Mouse (Mus musculus) 416B (cell line): ENCODE measurements around the gene Epb41l5.

Experiments
- DNase-seq: peaks from one replicate; pipeline ENCODE4 v3.0.0; 2011; ENCODE audit warnings: low read depth

Gene Epb41l5

GRCm38 (mm10) chr1:119596954-119597480 is 51.8 kb downstream of the Epb41l5 start:
- no peak for DNase-seq

- DNase-seq = no peak
Observed at GRCm38 (mm10) chr1:119590041-119590440, 58.8 kb downstream of the Epb41l5 start.

GRCm38 (mm10) chr1:119584974-119585373 is 63.8 kb downstream of the Epb41l5 start:
- no peak for DNase-seq

GRCm38 (mm10) chr1:119570134-119570533 is 78.7 kb downstream of the Epb41l5 start:
- DNase-seq = no peak

- no peak for DNase-seq
Observed at GRCm38 (mm10) chr1:119565531-119565930, 83.3 kb downstream of the Epb41l5 start.

- peak; percentile 7 for DNase-seq
Observed at GRCm38 (mm10) chr1:119557641-119558395, 91.0 kb downstream of the Epb41l5 start.

GRCm38 (mm10) chr1:119555651-119556050 is 93.1 kb downstream of the Epb41l5 start:
- DNase-seq = peak; percentile 12

- DNase-seq = no peak
Observed at GRCm38 (mm10) chr1:119551651-119552050, 97.1 kb downstream of the Epb41l5 start.

GRCm38 (mm10) chr1:119550064-119550463 is 98.7 kb downstream of the Epb41l5 start:
- DNase-seq = no peak

GRCm38 (mm10) chr1:119549327-119549689 is 99.5 kb downstream of the Epb41l5 start:
- no peak for DNase-seq

- peak; percentile 82 for DNase-seq
Observed at GRCm38 (mm10) chr1:119548668-119549326, 100.0 kb downstream of the Epb41l5 start.

- DNase-seq = no peak
Observed at GRCm38 (mm10) chr1:119546490-119546889, 102.3 kb downstream of the Epb41l5 start.

- DNase-seq = no peak
Observed at GRCm38 (mm10) chr1:119545671-119546070, 103.1 kb downstream of the Epb41l5 start.

GRCm38 (mm10) chr1:119545164-119545563 is 103.6 kb downstream of the Epb41l5 start:
- DNase-seq = no peak

- no peak for DNase-seq
Observed at GRCm38 (mm10) chr1:119544611-119545155, 104.1 kb downstream of the Epb41l5 start.

- DNase-seq = no peak
Observed at GRCm38 (mm10) chr1:119543316-119543715, 105.5 kb downstream of the Epb41l5 start.

- DNase-seq = no peak
Observed at GRCm38 (mm10) chr1:119541570-119541969, 107.2 kb downstream of the Epb41l5 start.

GRCm38 (mm10) chr1:119540836-119541557 is 107.8 kb downstream of the Epb41l5 start:
- no peak for DNase-seq

- DNase-seq = no peak
Observed at GRCm38 (mm10) chr1:119539252-119539651, 109.5 kb downstream of the Epb41l5 start.

GRCm38 (mm10) chr1:119537651-119538050 is 111.1 kb downstream of the Epb41l5 start:
- no peak for DNase-seq

- no peak for DNase-seq
Observed at GRCm38 (mm10) chr1:119536122-119536521, 112.7 kb downstream of the Epb41l5 start.

- DNase-seq = peak; percentile 89
Observed at GRCm38 (mm10) chr1:119534341-119534740, 114.5 kb downstream of the Epb41l5 start.
